Mouse (Mus musculus) heart, embryonic 14.5 days (tissue): ENCODE measurements at regions not wholly inside any gene's neighbourhood (a gene's known extent, or its start where the extent isn't known, plus 50 kb on each side); places are given as distances from the start of the nearest gene placed in this dataset.

Experiments used
- ATAC-seq: fragments of 200-750 bp; cut with Nextera tagmentation; 2 replicates; pipeline ENCODE4 v1.8.0; 2017; ENCODE audit warnings: low read depth, moderate TSS enrichment; ENCODE audit not compliant: insufficient number of reproducible peaks, insufficient read depth, low FRiP score
- H3K27ac ChIP-seq, 2 experiments: fragments of 200-500 bp in 1 of 2; fragments of 300-500 bp in 1 of 2; sonication (generic) in 1 of 2; replicated peaks in 1 of 2; 2 replicates each; pipeline ENCODE4 v1.5.1; 2012 to 2014; ENCODE audit warnings: low read depth in 2 of 2, low read length in 2 of 2, control low read depth in 1 of 2, mild to moderate bottlenecking in 1 of 2, mixed read lengths in 1 of 2; ENCODE audit not compliant: control insufficient read depth in 1 of 2, insufficient read depth in 1 of 2
- H3K27me3 ChIP-seq: fragments of 300-500 bp; sonication (generic); 2 replicates; pipeline ENCODE4 v1.6.1; 2014; ENCODE audit warnings: mild to moderate bottlenecking, low read length, control low read depth; ENCODE audit not compliant: control insufficient read depth, insufficient read depth
- H3K36me3 ChIP-seq: fragments of 300-500 bp; sonication (generic); 2 replicates; pipeline ENCODE4 v1.6.1; 2014; ENCODE audit warnings: mild to moderate bottlenecking, control low read depth, low read length, mixed read lengths; ENCODE audit not compliant: control insufficient read depth, insufficient read depth
- H3K4me1 ChIP-seq, 2 experiments: fragments of 200-500 bp in 1 of 2; fragments of 300-500 bp in 1 of 2; sonication (generic) in 1 of 2; 2 replicates each; pipeline ENCODE4 v1.6.1; 2012 to 2014; ENCODE audit warnings: low read length in 2 of 2, control low read depth in 1 of 2, mixed read lengths in 1 of 2; ENCODE audit not compliant: control insufficient read depth in 2 of 2, insufficient read depth in 2 of 2
- H3K4me2 ChIP-seq: fragments of 300-500 bp; sonication (generic); 2 replicates; pipeline ENCODE4 v1.6.1; 2014; ENCODE audit warnings: mild to moderate bottlenecking, low read length
- H3K4me3 ChIP-seq, 2 experiments: fragments of 200-500 bp in 1 of 2; fragments of 300-500 bp in 1 of 2; sonication (generic) in 1 of 2; 2 replicates each; pipeline ENCODE4 v1.5.1; 2012 to 2014; ENCODE audit warnings: low read length in 2 of 2, mild to moderate bottlenecking in 2 of 2, control low read depth in 1 of 2, low read depth in 1 of 2, moderate library complexity in 1 of 2; ENCODE audit not compliant: control insufficient read depth in 1 of 2, insufficient read depth in 1 of 2
- H3K9ac ChIP-seq: fragments of 300-500 bp; sonication (generic); 2 replicates; pipeline ENCODE4 v1.6.1; 2014; ENCODE audit warnings: mild to moderate bottlenecking, low read length
- H3K9me3 ChIP-seq: fragments of 300-500 bp; sonication (generic); 2 replicates; pipeline ENCODE4 v1.6.1; 2016; ENCODE audit warnings: low read length, control low read depth; ENCODE audit not compliant: control insufficient read depth
- WGBS: fragments of 180-500 bp; shearing (Covaris S2); extraction: QIAGEN DNeasy Blood & Tissue Kit; methylation state at CpG from one replicate; pipeline ENCODE4 v1.1.7; 2014; 5-methylcytosine and 5-hydroxymethylcytosine counted together

DNA sequence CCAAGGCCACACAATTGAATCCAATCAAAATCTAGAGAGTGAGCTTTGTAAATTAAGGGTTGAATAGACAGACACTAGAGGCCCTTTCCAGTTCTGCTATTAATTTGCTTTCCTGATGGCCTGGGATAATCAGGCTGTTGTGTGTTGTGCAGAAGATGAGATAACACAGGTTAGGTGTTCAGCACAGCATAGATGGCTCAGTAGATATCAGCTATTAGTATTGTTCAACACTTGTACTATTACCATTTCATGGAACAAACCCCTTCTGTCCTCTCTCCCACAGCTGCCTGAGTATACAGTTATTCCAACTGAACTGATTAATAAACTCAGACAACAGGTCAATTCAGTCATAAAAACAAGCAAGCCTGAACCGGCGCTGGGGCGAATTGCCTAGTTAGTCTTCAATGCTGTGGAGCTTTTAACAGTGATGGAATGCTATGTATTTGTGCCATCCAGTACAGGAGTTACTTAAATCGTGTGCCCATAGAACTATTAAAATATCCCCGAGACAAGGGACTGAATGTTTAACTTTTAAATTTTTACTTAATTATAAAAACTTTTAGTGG, 263.1 kb upstream of the Pfn2 start:
- Histone ChIP-seq H3K9me3 (no peaks in the 10 kb centered on the region), H3K9ac (no peak overlapping the region), H3K27me3 (no peaks in the 10 kb centered on the region), H3K36me3 (no peaks in the 10 kb centered on the region), H3K4me1 (no peaks in the 10 kb centered on the region), H3K4me3 (no peak overlapping the region), H3K27ac (no peak overlapping the region), H3K4me2 (no peak overlapping the region)
- ATAC-seq = no peak
- 83% methylated on average over 5 of the region's 5 CpGs for WGBS

DNA sequence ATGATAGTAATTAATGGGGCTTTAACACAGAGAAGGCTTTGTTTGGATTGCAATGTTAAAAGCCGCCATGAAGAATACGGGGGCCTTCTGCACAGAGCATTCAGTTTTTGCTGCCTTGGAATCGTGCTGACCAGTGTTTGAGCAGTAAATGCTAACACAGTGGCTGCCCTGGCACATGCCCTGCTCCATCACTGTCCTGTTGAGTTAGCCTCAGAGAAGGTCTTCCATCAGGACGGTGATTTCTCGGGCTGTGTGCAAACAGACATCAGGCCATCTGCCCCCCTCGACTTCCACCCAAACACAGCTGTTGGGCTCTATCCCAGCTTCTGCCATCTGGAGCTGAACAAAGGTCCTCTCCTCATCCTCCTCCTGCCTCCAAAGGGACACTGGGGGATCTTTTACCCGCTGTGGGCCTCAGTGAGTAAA, 264.6 kb upstream of the Pfn2 start:
- no peak for ATAC-seq
- Histone ChIP-seq H3K9me3 (no peaks in the 10 kb centered on the region), H3K27me3 (no peaks in the 10 kb centered on the region), H3K4me2 (no peak overlapping the region), H3K27ac (no peak overlapping the region), H3K4me1 (no peaks in the 10 kb centered on the region), H3K36me3 (no peaks in the 10 kb centered on the region), H3K4me3 (no peak overlapping the region), H3K9ac (no peak overlapping the region)
- WGBS = 77% methylated on average over 7 of the region's 7 CpGs

DNA sequence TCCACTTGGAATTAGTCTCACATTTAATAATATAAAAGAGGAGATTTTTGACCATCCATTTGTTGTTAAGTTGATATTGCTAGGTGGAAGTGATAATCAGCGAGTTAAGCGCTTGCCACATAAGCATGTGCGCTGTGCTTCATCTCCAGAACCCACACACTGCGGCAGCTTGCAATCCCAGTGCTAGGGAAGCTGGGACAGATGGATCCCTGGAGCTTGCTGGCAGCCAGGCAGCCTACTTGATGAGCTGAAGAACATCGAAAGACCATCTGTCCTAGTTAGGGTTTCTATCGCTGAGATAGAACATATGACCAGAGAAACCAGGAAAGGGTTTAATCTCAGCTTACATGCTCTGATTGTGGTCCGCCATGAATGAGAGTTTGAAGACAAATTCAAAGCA, 266.1 kb upstream of the Pfn2 start:
- H3K9me3 ChIP-seq = no peaks in the 10 kb centered on the region
- no peaks in the 10 kb centered on the region for H3K4me1 ChIP-seq
- WGBS = 87% methylated on average over 7 of the region's 7 CpGs
- H3K27me3 ChIP-seq = no peaks in the 10 kb centered on the region
- no peaks in the 10 kb centered on the region for H3K36me3 ChIP-seq
- H3K9ac ChIP-seq = no peak overlapping the region
- H3K27ac ChIP-seq = no peak overlapping the region
- H3K4me3 ChIP-seq = no peak overlapping the region
- no peak for ATAC-seq
- no peak overlapping the region for H3K4me2 ChIP-seq

DNA sequence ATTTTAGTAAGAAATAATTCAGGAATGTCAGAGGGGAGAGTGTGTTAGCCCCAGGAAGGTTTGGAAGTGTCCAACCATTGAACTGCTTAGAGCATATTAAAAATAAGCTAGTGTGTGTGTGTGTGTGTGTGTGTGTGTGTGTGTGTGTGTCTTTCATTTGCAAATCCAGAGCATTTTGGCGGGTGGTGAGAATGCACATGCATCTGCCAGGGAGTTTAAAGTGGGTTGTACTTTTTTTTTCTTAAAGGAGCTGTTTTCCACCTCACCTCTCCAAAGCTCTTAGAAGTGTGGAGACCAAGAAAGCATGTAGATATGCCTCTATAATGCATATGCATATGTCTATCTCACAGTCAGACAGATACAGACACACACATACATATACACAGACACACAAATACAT, 267.6 kb upstream of the Pfn2 start:
- Histone ChIP-seq H3K4me2 (no peak overlapping the region), H3K36me3 (no peaks in the 10 kb centered on the region), H3K27me3 (no peaks in the 10 kb centered on the region), H3K9me3 (no peaks in the 10 kb centered on the region), H3K4me1 (no peaks in the 10 kb centered on the region), H3K4me3 (no peak overlapping the region), H3K27ac (no peak overlapping the region), H3K9ac (no peak overlapping the region)
- 89% methylated on average over 1 of the region's 1 CpGs for WGBS
- ATAC-seq = no peak

DNA sequence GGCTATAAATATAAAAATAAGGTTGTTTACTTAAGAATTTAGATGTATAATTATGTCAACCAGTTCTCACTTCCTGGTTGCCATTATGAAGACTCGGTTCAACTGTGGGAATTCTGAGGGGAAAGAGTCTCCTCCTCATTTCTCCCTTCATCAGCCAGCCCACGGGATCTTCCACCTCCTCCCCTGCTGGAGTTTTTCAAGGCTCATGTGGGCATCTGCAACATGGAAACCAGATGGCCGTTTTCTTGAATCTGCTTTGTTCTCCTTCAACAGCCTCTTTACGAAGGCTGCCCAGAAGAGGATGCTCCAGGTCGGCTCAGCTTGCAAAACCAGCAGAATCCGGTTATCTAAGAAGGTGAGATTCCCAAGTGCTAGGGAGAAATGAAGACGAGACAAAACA, 269.0 kb upstream of the Pfn2 start:
- H3K4me3 ChIP-seq = no peak overlapping the region
- H3K9me3 ChIP-seq = no peaks in the 10 kb centered on the region
- H3K27ac ChIP-seq = no peak overlapping the region
- H3K9ac ChIP-seq = no peak overlapping the region
- no peaks in the 10 kb centered on the region for H3K4me1 ChIP-seq
- WGBS = 64% methylated on average over 7 of the region's 7 CpGs
- ATAC-seq = no peak
- H3K4me2 ChIP-seq = no peak overlapping the region
- no peaks in the 10 kb centered on the region for H3K27me3 ChIP-seq
- H3K36me3 ChIP-seq = no peaks in the 10 kb centered on the region

DNA sequence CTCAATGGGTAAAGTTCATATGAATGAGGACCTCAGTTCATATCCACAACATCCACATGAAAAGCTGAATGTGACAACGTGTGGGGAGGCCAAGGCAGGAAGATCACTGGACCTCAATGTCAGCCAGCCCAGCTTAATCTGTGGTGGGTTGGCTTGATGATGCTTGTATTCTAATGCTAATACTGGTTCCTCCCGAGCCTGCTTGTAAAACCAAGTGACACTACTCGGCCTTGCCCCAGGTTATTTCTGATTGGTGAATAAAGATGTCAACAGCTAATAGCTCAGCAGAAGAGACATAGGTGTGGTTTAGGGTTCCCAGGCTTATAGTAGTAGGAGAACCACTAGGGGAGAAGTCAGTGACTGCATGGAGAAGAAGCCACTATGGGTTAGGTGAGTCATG, 272.2 kb upstream of the Pfn2 start:
- ATAC-seq = no peak
- WGBS = 56% methylated on average over 3 of the region's 3 CpGs
- no peak overlapping the region for H3K4me3 ChIP-seq

DNA sequence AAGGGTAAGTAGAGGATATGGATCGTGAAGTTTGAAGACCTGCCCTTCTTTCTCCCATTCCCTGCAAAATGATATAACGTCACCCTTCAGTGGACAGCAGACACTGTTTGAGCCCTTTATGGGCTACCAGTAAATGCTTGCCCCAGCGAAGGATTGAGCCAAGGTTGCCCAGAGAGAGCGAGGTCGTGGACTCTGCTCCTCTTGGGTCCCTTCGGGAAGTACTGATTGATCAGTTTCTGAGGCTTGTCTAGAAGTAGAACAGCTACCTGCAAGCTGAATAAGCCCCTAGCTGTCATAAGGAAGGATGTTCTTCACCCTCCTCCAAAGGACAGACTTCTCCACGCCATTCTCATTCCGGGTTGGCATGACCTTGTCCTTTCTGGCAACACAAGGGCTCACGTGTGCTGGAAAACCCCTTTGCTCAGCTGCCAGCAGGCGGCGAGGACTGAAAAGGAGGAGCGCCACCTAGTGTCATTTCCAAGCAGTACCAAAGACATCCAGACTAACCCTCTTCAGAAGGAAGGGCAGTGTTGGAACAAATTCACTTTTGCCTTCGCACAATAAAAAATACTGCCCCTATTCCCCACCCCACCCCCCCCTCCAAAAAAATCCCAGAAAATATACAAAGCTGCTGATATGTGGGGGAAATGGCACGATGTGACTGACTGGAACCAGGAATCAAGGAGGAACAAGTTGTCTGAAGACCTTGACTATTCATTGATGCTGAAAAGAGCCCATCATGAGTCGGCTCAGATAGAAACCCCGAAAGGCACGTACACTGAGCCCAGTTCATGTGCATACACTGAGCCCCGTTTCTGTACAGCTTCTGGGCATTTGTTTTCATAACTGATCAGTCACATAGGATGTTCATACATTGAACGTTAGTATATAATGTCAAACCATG, 274.8 kb upstream of the Pfn2 start:
- peak; percentile 41; the same call in 1 of the 2 replicates for ATAC-seq
- 39% methylated on average over 19 of the region's 19 CpGs for WGBS
- H3K9ac ChIP-seq = no peak overlapping the region
- no peak overlapping the region for H3K4me3 ChIP-seq
- peak overlapping the region; percentile 45 for H3K4me2 ChIP-seq
- H3K4me1 ChIP-seq = peaks cover 0 to 3% of the 10 kb centered on the region in 2 experiments; a peak in 2 of 4 replicates
- no peaks in the 10 kb centered on the region for H3K27me3 ChIP-seq
- 0 out of 4 replicates have a peak overlapping the region, but pooled peaks of 1 of the 2 experiments have one; percentile 21 for H3K27ac ChIP-seq
- H3K36me3 ChIP-seq = no peaks in the 10 kb centered on the region
- no peaks in the 10 kb centered on the region for H3K9me3 ChIP-seq

More for the DNA sequence above, 272.2 kb upstream of the Pfn2 start:
- Histone ChIP-seq H3K9me3 (no peaks in the 10 kb centered on the region), H3K27me3 (no peaks in the 10 kb centered on the region), H3K4me1 (peaks cover 0 to 3% of the 10 kb centered on the region in 2 experiments; a peak in 2 of 4 replicates), H3K9ac (no peak overlapping the region), H3K27ac (no peak overlapping the region), H3K36me3 (no peaks in the 10 kb centered on the region), H3K4me2 (no peak overlapping the region)
